Mouse (Mus musculus) frontal cortex, postnatal 10 days (tissue): ENCODE measurements around the gene Tmprss9.
A peak's percentile ranks its signal among the peaks of the same experiment; 100 is the strongest.

ENCODE experiments used
- DNase-seq, 2 experiments: peaks; one replicate each; pipeline ENCODE4 v3.0.0; 2022; ENCODE audit warnings: low spot score in 2 of 2, mixed read lengths in 1 of 2

The Tmprss9 gene

DNA sequence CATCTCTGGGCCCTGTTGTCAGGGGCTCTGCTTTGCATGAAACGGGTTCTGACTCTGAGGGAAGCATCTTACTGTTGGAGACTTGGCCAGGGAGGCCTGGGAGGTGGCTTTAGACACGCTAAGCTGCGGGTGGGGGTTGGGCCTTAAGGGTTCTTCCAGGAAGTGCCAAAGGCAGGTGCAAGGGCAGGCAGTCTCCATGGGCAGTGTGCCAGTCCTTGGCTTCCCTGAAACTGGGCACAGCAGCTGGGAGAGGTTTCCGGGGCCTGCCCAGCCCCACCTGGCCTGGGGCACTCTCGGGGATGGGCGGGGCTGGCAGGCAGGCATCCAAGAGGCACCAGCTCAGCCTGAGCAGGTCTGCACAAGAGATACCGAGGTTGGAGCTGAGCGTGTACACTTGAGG, 66.0 kb downstream of the Tmprss9 start:
- no peak for DNase-seq

DNA sequence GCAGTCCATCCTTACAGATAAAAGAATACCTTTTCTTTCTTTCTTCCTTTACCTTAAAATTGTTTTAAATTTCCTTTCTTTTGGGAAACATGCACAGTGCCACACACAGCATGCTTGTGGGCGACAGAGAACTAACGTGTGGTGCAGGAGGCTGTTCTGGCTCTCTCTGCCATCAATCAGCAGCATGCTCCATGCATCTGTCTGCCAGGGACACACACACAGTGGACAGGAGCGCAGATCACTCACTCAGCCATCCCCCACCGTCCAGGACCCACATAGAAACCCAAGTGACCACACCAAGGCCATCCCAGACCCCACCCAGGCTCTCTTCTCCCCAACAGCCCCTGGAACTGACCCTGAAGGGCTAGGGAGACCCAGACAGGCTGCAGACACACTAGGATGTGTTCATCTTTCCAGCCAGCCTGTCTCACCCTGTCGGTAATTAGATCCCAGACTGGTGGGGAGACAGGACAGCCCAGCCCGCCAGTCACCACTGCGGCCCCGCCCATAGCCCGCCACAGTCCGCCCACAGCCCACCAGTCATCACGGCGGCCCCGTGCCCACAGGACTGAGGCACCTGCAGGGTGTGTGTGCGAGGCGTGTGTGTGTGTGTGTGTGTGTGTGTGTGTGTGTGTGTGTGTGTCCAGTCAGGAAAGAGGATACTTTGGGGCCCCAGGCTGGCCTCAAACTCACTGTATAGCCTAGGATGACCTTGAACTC, 67.3 kb downstream of the Tmprss9 start:
- DNase-seq = no peak

DNA sequence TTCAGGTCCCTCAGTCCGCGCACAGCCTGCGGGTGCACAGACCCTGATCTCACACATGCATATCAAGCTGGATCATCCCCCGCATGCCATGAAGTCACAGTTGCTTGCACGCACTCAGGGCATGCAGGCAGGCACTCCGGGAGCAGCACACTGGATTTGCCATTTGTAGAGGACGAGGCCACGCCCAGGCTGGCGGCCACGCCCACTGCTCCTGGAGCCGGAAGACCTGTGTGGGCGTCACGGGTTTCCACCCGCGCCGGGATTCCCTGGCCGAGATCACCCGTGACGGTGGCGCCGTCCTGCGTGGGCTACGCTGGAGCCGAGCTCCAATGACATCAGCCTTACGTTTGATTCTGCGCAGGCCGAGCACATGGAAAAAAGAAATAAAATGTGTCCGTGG, 68.0 kb downstream of the Tmprss9 start:
- peak; percentile 82 to 84 for DNase-seq

DNA sequence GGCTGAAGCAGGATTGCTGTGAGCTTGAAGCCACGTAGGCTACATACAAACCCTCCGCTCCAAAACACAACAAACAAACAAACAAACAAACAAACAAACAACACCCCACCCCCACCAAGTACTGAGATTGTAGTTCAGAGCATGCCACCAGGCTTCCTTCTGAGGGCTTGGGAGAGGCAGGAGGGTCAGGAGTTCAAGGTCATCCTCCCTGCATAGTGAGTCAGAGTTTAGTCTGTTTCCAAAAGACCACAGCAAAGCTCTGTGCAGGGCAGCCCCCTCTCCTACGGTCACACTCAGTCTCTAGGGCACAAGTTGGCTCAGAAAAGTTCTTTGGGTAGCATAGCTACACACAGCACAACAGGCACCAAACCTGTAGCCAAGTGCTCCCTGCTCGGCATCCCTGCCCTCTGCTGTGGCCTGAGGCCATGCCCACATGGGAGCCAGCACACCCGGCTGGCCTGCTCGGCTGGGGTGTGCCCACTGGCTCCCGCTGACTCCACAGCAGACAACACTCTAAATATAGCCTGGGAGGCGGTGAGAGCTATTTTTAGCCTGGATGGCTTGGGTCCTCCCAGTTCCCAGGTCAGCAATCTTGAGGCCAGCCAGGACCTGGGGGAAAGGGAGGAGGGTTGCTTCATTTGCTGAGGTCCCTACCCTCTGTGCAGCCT, 68.8 kb downstream of the Tmprss9 start:
- no peak for DNase-seq

DNA sequence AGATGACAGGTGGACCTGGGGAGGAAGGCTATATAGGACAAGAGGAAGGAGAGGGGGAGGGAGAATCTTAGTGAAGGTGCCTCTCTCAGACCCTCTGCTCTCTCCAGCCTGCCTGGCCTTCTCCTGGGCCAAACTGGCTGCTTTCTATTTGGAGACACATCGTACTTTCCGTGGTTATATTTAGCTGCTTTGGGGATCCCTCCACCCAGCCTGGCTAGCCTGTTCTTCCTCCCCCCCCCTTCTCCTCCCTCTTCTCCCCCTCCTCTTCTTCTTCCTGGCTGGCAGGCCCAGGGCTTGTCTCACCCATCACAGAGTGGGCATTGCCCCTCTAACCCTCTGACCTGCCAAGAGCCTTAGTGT, 69.3 kb downstream of the Tmprss9 start:
- DNase-seq = no peak

DNA sequence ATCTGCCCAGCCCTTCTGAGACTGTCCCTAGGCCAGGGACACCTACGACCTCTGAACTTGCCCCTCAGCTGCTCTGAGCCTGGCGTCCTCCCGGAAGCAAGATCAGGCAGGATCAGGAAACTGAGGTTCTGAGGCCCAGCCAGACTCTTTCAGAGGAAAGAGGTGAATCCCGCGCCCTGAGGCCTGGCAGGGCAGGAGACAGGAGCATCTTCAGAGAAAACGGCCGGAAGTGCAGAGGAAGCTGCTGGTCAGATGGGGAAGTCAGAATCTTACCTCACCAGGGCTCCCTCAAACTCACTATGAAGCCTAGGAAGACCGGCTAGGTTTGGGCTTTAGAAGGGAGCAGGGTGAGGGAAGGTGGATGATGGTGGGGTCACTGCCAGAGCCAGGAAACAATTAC, 71.3 kb downstream of the Tmprss9 start:
- DNase-seq = no peak

DNA sequence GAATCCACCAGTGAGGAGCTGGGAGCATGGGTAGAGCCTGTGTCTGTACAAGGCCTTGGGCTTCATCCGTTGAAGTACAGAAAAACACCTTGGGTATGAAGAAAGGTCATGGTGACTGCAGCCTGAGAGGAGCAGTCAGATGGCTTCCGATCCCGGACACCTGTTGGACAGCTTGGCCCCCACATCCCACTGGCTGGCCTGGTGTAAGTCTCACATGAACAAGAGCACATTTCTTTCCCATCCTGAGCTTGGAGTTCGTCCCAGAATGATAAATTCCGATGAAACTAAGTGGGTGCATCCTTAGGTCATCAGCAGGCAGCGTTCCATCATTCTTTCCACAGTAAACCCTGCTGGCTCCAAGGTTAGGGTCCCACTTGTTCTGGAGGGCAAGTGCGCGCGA, 72.1 kb downstream of the Tmprss9 start:
- no peak for DNase-seq

DNA sequence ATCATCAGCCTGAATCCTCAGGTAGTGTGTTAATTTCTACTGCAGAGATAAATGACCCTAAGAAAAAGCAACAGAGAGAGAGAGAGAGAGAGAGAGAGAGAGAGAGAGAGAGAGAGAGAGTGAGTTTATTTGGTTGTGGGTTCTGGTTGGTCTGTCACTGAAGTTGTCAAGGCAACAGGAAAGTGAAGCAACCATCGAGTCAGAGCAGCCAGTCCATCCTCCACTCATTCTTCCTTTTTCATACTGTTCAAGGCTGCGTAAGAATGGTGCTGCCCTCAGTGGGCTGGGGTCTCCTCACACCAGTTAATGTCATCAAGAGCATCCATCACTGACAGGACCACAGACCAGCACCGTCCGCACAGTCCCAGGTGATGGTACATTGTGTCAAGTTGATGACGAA, 72.6 kb downstream of the Tmprss9 start:
- no peak for DNase-seq

DNA sequence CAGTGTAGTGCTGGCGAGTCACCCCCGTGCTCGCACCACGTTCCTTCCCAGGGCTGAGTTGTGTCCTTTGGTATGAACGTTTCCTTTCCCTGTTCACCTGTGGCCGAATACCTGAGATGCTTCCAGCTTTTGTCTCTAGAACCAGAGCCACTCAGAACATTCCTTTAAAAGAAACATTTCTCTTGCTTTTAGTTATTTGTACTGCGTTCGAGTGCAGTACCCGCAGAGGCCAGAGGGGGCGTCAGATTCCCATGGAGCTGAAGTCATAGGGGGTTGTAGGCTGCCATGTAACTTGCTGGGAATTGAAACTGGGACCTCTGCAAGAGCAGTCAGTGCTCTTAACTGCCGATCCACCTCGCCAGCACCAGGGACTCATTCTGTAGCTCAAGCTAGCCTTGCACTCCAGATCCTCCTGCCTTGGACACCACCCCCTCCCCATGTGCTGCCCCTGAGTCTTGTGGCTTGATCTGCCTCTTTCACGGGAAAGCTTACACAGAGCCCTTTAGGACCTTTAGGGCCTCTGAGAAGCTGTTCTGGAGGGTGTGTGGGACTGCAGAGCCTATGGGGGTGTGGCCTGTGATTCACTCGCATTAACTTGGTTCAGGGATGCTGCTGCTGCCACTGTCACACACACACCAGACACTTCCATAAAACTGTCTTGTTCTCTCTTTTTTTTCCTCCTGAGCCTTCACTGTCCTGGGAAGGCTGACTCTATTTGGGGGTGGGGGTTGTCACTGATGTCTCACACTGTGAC, 75.2 kb downstream of the Tmprss9 start:
- DNase-seq = no peak

DNA sequence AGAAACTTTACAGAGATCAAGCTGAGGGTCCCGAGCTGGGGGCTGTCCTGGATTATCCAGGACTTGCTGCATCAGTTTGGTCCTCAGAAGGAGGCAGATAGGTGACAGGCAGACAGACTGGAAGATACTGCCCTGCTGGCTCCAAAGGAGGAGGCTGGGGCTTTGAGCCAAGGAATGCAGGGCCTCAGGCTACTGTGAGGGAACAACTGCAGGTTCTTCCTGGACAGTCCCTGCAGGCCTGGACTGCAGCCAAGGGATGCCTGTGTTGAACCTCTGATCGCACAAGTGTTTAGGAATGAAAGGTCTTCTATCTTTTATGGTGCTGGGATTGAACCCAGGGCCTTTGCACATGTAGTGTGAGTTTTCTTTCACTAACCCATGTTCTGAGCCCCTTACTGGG, 76.2 kb downstream of the Tmprss9 start:
- no peak for DNase-seq

DNA sequence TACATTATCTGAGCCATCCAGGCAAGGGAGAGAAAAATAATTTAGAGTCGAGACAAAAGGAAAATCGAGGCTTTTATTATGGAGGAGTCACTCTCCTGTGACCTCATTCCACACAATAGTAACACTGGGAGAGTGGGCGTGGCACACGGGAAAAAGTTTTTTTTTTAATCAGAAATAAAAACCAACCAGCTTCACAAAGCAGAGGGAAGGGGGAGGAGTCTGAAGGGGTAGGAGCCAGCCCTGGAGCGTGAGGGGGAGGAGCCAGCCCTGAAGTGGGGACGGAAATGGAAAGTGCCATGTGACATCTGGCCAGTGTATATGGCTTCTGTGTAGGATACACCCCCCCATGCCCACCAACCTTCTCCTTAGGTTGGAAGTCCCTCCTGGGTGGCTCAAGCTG, 76.9 kb downstream of the Tmprss9 start:
- DNase-seq = no peak

DNA sequence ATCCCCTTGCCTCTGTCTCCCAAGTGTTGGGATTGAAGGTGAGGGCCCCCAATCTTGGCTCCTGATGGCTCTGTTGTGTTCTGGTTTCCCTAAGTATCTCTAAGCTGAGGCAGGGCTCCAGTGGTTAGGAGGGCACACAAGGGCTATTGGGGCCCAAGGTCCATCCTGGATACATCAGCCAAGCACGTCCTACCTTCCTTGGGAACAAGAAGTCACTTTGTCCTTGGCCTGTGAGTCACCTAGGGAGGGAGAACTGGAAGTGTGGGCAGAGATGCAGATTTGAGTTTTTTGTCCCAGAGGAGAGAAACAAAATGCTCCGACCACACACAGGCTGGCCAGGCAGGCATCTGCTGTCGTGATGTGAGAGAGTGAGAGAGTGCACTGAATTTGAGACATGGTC, 77.4 kb downstream of the Tmprss9 start:
- no peak for DNase-seq
